Comparison of ENCODE assay signal across 8 mouse cellular contexts in the genomic region with DNA sequence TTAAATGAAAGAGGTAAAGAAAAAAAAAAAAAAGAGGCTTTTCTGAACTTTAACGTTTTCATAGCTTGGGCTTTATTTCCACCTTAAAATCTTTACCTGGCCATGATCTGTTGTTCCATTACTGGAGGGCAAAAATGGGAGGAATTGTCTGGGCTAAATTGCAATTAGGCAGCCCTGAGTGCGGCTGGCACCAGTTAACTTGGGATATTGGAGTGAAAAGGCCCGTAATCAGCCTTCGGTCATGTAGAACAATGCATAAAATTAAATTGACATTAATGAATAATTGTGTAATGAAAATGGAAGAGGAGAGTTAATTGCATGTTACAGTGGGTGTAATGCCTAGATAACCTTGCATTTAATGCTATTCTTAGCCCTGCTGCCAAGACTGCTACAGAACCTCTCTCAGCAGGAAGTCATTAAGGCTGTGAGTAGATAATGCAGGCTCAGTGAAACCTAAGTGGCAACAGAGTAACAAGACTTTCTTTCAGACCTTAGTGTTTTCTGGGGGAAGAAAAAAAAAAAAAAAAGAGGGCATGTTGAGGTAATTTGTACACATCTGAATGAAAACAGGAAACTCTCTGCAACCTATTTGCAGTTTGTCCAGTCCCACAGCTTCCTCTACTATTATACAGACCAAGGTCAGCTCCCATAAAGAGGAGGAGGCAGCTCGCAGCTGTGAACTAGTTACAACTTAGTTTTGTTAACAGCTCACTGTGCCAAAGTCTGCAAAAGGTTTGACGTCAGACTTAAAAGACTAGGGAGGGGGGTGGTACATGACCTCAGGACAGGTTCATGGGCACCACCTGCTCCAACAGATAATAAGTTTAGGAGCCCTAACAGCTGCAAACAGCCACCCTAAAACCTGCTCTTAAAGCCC.
DNase-seq lines count a peak whose midpoint lies in the region; ATAC-seq lines count a peak whose summit lies in the region.

No protein-coding gene starts in this region.

- no peak overlapping the region for H3K4me3 ChIP-seq in liver, embryonic 11.5 days (ENCODE audit: low read depth, low read length)
- H3K4me3 ChIP-seq in liver, embryonic 12.5 days = no peak overlapping the region
- no peak overlapping the region for H3K4me3 ChIP-seq in embryonic facial prominence, embryonic 10.5 days
- H3K4me3 ChIP-seq in hindbrain, embryonic 16.5 days (ENCODE audit: low read length) = no peak overlapping the region

- no peaks in the 10 kb centered on the region for H3K36me3 ChIP-seq in liver, embryonic 11.5 days (ENCODE audit: control insufficient read depth, insufficient read depth, low read length)
- no peaks in the 10 kb centered on the region for H3K36me3 ChIP-seq in liver, embryonic 12.5 days
- no peaks in the 10 kb centered on the region for H3K36me3 ChIP-seq in embryonic facial prominence, embryonic 10.5 days (replicated peaks)
- H3K36me3 ChIP-seq in hindbrain, embryonic 16.5 days (ENCODE audit: control insufficient read depth, insufficient read depth, low read length) = no peaks in the 10 kb centered on the region

- DNase-seq in liver, embryonic 11.5 days (ENCODE audit: low spot score) = no peak
- peak; percentile 34 for DNase-seq in embryonic facial prominence, embryonic 10.5 days (ENCODE audit: low spot score)
- DNase-seq in retina, postnatal 1 day = peak; percentile 79
- DNase-seq in layer of hippocampus, postnatal 10 days (ENCODE audit: low spot score in 2 of 2) = no peak
- DNase-seq in adipocyte (ENCODE audit: low spot score) = no peak
- DNase-seq in adrenal gland, postnatal 14 days = no peak

- H3K9me3 ChIP-seq in liver, embryonic 11.5 days (ENCODE audit: control insufficient read depth, low read length) = no peaks in the 10 kb centered on the region
- H3K9me3 ChIP-seq in liver, embryonic 12.5 days (replicated peaks) = no peaks in the 10 kb centered on the region
- no peaks in the 10 kb centered on the region for H3K9me3 ChIP-seq in embryonic facial prominence, embryonic 10.5 days
- no peaks in the 10 kb centered on the region for H3K9me3 ChIP-seq in hindbrain, embryonic 16.5 days (ENCODE audit: control insufficient read depth, low read length)

- WGBS in liver, embryonic 11.5 days = 44% methylated on average over 6 of the region's 6 CpGs
- 42% methylated on average over 6 of the region's 6 CpGs for WGBS in liver, embryonic 12.5 days (ENCODE audit: insufficient replicate concordance)
- 15% methylated on average over 6 of the region's 6 CpGs for WGBS in embryonic facial prominence, embryonic 10.5 days
- 29% methylated on average over 6 of the region's 6 CpGs for WGBS in hindbrain, embryonic 16.5 days

- H3K9ac ChIP-seq in liver, embryonic 11.5 days (ENCODE audit: low read depth, low read length) = no peak overlapping the region
- H3K9ac ChIP-seq in liver, embryonic 12.5 days = no peak overlapping the region
- H3K9ac ChIP-seq in hindbrain, embryonic 16.5 days (ENCODE audit: low read depth, low read length) = no peak overlapping the region

- no peak overlapping the region for H3K27ac ChIP-seq in liver, embryonic 11.5 days (ENCODE audit: low read depth, low read length)
- H3K27ac ChIP-seq in liver, embryonic 12.5 days = no peak overlapping the region
- H3K27ac ChIP-seq in embryonic facial prominence, embryonic 10.5 days (replicated peaks) = peak overlapping the region; percentile 51
- H3K27ac ChIP-seq in hindbrain, embryonic 16.5 days (ENCODE audit: low read depth, low read length) = no peak overlapping the region

- H3K4me1 ChIP-seq in liver, embryonic 11.5 days (replicated peaks; ENCODE audit: control insufficient read depth, insufficient read depth, low read length) = no peaks in the 10 kb centered on the region
- no peaks in the 10 kb centered on the region for H3K4me1 ChIP-seq in liver, embryonic 12.5 days
- peaks cover 30% of the 10 kb centered on the region for H3K4me1 ChIP-seq in embryonic facial prominence, embryonic 10.5 days
- H3K4me1 ChIP-seq in hindbrain, embryonic 16.5 days (ENCODE audit: control insufficient read depth, insufficient read depth, low read depth, low read length) = 0 out of 2 replicates have a peak, but pooled peaks cover 2% of the 10 kb centered on the region

- peak; percentile 29; the same call in 1 of the 2 replicates for ATAC-seq in liver, embryonic 11.5 days (replicated peaks; ENCODE audit: low FRiP score)
- ATAC-seq in liver, embryonic 12.5 days = no peak
- ATAC-seq in hindbrain, embryonic 16.5 days = peak; percentile 91

- no peaks in the 10 kb centered on the region for H3K27me3 ChIP-seq in liver, embryonic 11.5 days (replicated peaks; ENCODE audit: control insufficient read depth, insufficient read depth, low read length)
- H3K27me3 ChIP-seq in liver, embryonic 12.5 days (replicated peaks) = no peaks in the 10 kb centered on the region
- no peaks in the 10 kb centered on the region for H3K27me3 ChIP-seq in embryonic facial prominence, embryonic 10.5 days (replicated peaks; ENCODE audit: low read depth, poor library complexity, severe bottlenecking)
- H3K27me3 ChIP-seq in hindbrain, embryonic 16.5 days (replicated peaks; ENCODE audit: control insufficient read depth, insufficient read depth, low read length) = no peaks in the 10 kb centered on the region

- H3K4me2 ChIP-seq in liver, embryonic 11.5 days = no peak overlapping the region
- no peak overlapping the region for H3K4me2 ChIP-seq in liver, embryonic 12.5 days
- H3K4me2 ChIP-seq in hindbrain, embryonic 16.5 days (ENCODE audit: low read length) = no peak overlapping the region

Comparison
In these comparisons a context has a peak if more than half of its experiments do, and no peak if none do; other contexts are left out.
1. DNase-seq: peak in embryonic facial prominence, embryonic 10.5 days (single experiment) and retina, postnatal 1 day (single experiment); none in liver, embryonic 11.5 days (single experiment), layer of hippocampus, postnatal 10 days (0 of 2), adipocyte (single experiment) and adrenal gland, postnatal 14 days (single experiment).